Mouse (Mus musculus): ENCODE data around the gene Gsx2.

- TF ChIP-seq POLR2A (IDR thresholded peaks at IDR 0.05; ENCODE audit: borderline replicate concordance, extremely low read depth, low read depth, low read length) (no peak), CTCF (IDR thresholded peaks at IDR 0.05; ENCODE audit: insufficient read depth, low read length) (no peak)
Measured at GRCm38 (mm10) chr5:75043621-75044301, 31.6 kb upstream of the Gsx2 start.
